Mouse (Mus musculus) spleen, postnatal 36 days (tissue): ENCODE data around the gene Amer3.
"Not testable (repeated sequence)": the region's sequence is repeated elsewhere in the genome, so short reads cannot be mapped to it uniquely, and the experiment has no call there.

Source experiments
- DNase-seq, 2 experiments: peaks; one replicate each; pipeline ENCODE4 v3.0.0; 2022; ENCODE audit warnings: low spot score in 2 of 2, mixed read lengths in 1 of 2

The Amer3 gene

GRCm38 (mm10) chr1:34601323-34602047 is 22.0 kb downstream of the Amer3 start:
- no peak for DNase-seq

GRCm38 (mm10) chr1:34602363-34602762 is 22.9 kb downstream of the Amer3 start:
- peak; percentile 21 to 28 for DNase-seq

- DNase-seq = no peak
These were observed 34.3 kb downstream of the Amer3 start for GRCm38 (mm10) chr1:34613801-34614200.

DNA sequence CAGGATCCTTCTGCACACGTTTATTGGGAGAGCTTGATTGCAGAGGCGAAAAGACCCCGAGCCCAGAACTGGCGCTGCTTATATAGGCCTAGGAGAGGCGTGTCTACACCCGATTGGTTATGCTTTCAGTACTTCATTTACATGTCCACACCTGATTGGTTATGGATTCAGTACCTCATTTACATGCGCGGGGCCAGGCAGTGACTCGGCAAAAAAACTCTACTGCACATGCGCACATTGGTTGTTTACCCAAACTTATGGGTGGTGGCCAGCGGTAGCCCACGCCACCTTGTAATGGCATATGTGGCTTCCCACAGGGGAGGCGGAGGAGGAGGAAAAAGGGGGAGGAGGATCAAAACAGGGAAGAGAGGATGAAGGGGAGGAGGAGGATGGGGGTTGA is 40.7 kb downstream of the Amer3 start:
- DNase-seq = not testable (repeated sequence)

DNA sequence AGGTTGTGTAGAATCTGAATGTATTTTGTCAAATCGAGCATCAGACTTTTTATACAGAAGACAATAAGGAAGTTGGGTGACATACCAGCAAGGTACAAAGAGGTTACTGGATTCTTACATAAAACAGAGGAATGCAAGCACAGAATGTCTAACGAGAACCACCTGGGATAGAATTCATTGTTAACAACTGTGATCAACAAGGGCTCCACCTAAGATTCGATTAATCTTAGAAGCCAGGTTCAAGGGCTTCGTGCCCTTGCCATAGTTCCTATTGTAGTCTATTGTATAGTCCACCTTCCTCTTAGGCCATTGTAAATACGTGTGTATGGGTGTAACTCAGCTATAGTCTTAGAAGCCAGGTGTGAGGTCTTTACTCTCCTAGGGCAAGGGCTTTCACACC is 41.3 kb downstream of the Amer3 start:
- DNase-seq = not testable (repeated sequence)

- no peak for DNase-seq
These were observed 56.3 kb downstream of the Amer3 start for GRCm38 (mm10) chr1:34635711-34636110.
